Mouse (Mus musculus): ENCODE results near the gene Car5a.

Car5a gene

DNA sequence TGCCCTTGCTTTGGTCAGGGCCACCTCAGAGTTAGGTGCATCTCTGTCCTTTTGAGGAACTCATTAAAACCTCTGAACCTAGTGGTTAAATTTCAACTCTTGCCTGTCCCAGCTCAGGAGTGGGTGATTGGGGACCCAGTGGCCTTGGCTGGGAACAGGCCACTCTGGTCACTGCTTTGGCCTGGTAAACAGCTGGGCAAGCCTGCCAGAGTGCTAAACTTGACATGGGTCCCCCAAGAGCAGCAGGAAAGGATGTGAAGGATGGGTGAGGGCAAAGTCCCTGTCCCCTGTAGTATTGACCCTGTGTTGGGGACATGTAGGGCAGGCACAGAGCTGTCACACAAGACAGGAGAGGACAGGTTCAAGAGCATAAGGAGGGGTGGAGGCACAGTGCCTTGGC is at the start of gene Car5a:
Gene Car5a (minus strand): TSS at position 74 of the 400 bp plus-strand sequence.

GRCm38 (mm10) chr8:121992911-121993310 is 48.2 kb upstream of the Car5a start:
- WGBS: 64% methylated on average over 4 of the region's 4 CpGs

DNA sequence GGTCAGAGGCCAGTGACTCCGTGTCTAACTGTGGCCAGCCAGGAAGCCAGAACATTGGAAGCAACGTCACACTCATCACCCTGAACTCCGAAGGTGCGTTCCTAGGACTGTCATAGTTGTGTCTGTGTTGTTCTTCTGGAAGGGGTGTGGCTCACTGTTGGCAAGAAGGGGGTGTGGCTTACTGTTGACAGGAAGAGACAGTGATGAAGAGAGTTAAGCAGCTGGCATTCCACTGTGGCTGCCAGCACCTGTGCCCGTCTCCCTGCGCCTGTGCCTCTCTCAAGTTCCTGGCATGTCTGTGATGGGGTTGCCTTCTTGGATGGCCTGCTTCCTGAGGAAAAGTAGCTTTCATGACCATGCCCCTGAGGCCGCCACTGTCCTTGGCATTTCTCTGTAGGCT is 46.9 kb upstream of the Car5a start:
- 87% methylated on average over 7 of the region's 7 CpGs for WGBS

GRCm38 (mm10) chr8:121990506-121991255 is 46.0 kb upstream of the Car5a start:
- WGBS: 67% methylated on average over 9 of the region's 9 CpGs

DNA sequence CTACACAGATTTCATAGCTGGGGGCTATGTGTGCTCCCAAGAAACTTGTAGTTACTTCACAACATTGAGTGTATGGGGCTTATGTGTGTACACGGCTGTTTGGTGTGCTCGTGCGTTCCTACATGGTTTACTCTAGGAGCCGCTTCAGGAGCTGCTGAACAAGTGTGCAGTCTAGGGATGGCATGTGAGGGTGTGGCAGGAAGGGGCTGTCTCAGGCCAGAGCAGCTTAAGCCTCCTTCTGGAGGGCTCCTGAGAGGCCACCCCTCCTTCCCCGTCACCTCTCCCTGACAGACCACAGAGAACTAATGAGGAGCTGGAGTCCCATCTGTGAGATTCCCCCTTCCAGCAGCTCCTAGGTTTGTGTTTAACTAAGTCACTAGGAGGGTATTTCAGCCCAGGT is 43.2 kb upstream of the Car5a start:
- 95% methylated on average over 5 of the region's 5 CpGs for WGBS

- WGBS: 96% methylated on average over 3 of the region's 3 CpGs
These were observed 41.0 kb upstream of the Car5a start for GRCm38 (mm10) chr8:121985673-121986072.

GRCm38 (mm10) chr8:121981520-121981895 is 36.8 kb upstream of the Car5a start:
- 57% methylated on average over 7 of the region's 7 CpGs for WGBS

GRCm38 (mm10) chr8:121980792-121981519 is 36.3 kb upstream of the Car5a start:
- WGBS: 92% methylated on average over 11 of the region's 11 CpGs

DNA sequence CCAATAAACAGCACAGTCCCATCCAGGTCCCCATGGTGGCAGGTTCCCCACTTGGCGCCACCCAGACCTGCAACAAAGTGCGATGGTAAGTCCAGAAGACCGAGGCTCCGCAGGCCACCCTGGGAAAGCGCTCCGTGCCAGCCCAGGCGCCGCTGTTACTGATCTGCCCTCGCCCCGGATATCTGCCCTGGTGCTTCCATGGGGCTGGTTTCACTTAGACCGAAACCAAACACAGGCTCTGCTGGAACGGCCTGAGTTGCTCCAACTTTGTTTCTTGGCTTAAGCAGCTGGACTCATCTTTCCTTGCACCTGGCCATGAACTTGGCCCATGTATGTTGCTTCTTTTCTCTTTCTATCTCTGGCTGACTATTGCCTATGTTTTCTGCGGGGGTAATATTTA is 34.0 kb upstream of the Car5a start:
- WGBS: 96% methylated on average over 13 of the region's 13 CpGs

DNA sequence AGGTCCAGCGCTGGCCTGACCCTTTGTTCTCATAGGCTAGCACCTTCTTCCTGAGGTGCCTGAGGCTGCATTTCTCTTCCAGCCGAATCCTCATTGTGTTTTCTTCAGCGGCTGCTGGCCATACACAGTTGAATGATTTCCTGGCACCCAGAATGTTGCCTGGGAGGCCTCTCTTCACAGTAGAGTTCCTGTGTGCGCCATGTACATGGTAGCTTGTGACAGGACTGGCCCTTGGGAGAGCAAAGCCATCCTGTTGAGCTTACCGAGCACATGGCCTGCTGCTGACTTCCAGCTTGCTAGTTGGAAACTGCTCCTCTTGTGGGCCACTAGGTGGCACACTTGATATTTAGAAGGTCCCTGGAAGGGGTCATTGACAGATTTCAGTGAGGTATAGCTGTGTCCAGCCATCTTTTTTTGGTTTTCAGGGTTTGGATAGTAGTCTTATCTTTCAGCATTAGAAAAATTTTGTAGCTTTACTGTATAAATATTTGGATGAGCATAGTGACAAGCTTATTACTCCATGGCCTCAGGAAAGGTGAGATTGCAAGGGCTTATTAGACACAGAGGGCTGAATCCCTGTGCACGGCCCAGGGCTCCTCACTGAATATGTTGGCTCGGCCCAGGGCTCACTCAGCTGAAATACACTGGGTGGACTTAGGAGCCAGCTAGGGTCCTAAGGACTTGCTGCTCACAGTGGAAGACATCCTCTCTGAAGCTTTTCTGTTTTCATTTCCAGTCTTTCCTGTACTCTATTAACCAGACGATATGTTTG is 33.3 kb upstream of the Car5a start:
- WGBS: 64% methylated on average over 8 of the region's 8 CpGs

- 81% methylated on average over 28 of the region's 28 CpGs for WGBS
These were observed 29.2 kb upstream of the Car5a start for GRCm38 (mm10) chr8:121973906-121974305.

DNA sequence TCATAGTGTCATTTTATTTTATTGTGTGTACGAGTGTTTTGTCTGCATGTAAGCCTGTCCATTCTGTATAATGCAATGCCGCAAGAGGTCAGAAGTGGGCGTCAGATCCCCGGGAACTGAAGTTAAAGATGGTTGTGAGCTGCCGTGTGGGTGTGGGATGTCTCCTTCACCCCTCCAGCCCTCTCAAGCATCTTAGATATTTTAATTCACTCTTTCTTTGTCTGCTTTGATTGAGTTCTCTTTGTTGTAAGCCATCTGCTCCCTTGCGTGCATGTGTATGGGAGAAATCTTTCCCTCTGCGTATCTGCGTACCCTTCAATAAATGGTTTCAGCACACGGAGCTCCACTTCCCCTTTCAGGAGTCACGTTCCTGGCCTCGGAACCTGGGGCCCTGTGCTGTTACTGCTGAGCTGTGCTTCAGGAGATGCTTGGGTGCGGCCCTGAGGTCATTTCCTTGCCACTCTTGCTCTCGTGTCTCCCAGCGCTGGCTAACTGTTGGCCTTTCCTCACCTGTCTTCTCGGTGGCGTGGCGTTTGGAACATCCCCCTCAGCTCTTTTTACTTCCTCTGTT is 26.9 kb upstream of the Car5a start:
- WGBS: 70% methylated on average over 17 of the region's 17 CpGs

- 87% methylated on average over 8 of the region's 8 CpGs for WGBS
These were observed 25.5 kb upstream of the Car5a start for GRCm38 (mm10) chr8:121970225-121970624.

DNA sequence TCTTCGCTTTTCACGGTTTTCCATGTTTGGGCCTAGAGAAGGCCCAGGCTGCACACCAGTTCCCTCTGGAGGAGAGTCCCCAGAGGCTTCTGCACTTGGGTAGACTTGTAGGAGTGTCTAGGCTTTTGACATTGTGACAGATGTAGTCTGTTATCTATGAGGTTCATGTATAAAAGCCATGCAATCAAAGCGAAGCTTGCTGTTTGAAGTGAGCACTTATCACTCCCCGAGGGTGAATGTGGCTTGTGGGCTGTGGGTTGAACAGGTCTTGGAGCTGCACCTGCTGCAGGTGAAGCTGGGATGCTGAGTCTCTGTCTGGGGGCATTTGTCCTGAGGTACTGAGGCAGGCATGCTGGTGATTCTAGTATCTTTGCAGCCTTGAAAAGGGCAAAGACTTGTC is 23.8 kb upstream of the Car5a start:
- 66% methylated on average over 4 of the region's 4 CpGs for WGBS

DNA sequence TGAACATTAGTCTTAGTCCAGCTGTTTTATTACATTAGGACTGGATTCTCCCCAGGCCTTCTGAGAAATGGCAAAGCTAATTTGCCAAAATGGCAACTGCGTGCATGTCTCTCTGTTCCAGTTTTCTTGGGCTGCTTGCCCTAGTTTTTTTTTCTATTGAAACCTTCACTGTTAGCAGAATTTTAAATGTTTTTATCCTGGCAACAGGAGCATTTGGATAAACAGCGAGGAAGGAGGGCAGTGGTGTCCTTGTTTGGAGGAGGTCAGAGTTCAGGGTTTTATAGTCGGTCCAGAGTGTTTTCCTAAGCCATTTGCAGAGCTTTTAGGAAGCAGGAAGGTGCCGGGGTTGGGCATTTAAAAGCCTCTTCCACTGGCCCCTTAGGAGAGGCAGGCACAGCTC is 23.3 kb upstream of the Car5a start:
- WGBS: 40% methylated on average over 4 of the region's 4 CpGs

DNA sequence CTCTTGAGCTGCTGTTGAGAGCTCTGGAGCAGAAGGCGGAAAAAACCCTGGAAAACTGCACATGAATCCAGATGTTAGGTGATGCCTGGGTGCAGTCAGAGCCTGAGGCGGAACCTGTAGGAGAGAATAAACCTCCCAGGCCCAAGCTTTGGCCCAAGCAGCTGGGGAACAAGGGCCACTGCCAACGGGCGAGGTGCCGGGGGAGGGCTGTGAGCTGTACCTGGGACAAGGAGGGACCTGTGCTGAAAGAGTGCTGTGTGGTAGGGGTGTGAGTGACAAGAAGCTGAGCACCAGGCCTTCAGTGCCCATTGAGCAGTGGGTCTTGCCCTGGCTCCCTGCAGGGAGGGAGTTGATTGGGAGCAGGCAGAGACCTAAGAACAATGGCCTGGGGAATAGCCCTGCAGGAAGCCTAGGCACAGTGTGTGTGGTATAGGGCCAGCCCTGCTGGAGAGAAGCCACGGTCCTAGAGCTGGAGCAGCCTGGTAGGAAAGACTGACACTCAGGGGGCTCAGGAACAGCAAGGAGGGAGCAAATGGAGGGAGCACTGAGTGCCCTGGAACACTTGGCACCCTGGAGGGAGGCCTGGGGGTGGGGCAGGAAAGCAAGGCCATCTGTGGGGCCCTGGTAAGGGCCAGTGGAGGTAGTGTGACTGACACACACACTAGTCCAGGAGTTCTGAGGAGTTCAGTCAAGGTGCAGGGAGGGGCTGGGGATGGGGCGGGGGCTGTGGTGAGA is 22.2 kb upstream of the Car5a start:
- WGBS: 73% methylated on average over 7 of the region's 7 CpGs

DNA sequence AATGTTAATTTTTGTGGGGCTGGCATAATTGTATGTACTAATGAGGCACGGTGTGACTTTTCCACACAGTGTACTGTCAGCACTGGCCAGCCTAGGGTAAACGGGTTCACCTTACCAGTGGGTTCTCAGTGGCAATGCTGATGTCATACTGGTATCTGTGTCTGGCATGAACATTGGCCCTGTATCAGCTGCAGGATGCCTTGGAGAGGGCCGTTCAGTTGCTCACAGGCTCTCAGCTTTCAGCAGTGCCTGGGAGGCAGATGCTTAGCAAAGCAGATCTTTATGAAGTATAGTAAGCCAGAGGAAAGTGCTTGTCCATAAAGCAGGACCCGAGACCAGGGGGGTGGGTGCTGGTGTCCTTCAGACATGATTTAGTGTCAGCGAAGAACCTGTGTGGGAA is 21.4 kb upstream of the Car5a start:
- 63% methylated on average over 5 of the region's 5 CpGs for WGBS

- 58% methylated on average over 8 of the region's 8 CpGs for WGBS
These were observed 20.2 kb upstream of the Car5a start for GRCm38 (mm10) chr8:121964716-121965512.

- WGBS: 82% methylated on average over 3 of the region's 3 CpGs
These were observed 18.2 kb upstream of the Car5a start for GRCm38 (mm10) chr8:121962892-121963291.

- WGBS: 88% methylated on average over 1 of the region's 1 CpGs
These were observed 13.7 kb upstream of the Car5a start for GRCm38 (mm10) chr8:121958395-121958794.

All from cerebral cortex, adult 2 months (tissue).